Mouse (Mus musculus) layer of hippocampus, adult 8-10 months (tissue): ENCODE data around the gene Gpr137. TPM values are rescaled to one million over a fixed set of nuclear protein-coding genes. Genes with fewer than 3 reads are reported as not detected.
"Not testable (repeated sequence)": the region's sequence is repeated elsewhere in the genome, so short reads cannot be mapped to it uniquely, and the experiment has no call there.

ENCODE experiments used
- DNase-seq, 2 experiments: peaks; one replicate each; pipeline ENCODE4 v3.0.0; 2022; ENCODE audit warnings: low spot score in 2 of 2
- microRNA-seq, 2 experiments: library from miRNA; unstranded; fragments of <30 nt; microRNA quantifications; one replicate each; pipeline ENCODE4 v1.2.0; 2022
- total RNA-seq, 4 experiments: library from RNA; stranded (reverse); gene quantifications; 2 replicates each; pipeline ENCODE4 v1.2.4; 2022

Gene Gpr137
- total RNA-seq, 4 experiments from 2014 or later: 92.5 to 107 (median 104) TPM

- no peak for DNase-seq
Observed at GRCm38 (mm10) chr19:6907094-6907493, 35.2 kb downstream of the Gpr137 start.

GRCm38 (mm10) chr19:6906199-6906598, 36.1 kb downstream of the Gpr137 start:
- DNase-seq: no peak

- DNase-seq: no peak
Observed at GRCm38 (mm10) chr19:6905498-6906159, 36.7 kb downstream of the Gpr137 start.

DNA sequence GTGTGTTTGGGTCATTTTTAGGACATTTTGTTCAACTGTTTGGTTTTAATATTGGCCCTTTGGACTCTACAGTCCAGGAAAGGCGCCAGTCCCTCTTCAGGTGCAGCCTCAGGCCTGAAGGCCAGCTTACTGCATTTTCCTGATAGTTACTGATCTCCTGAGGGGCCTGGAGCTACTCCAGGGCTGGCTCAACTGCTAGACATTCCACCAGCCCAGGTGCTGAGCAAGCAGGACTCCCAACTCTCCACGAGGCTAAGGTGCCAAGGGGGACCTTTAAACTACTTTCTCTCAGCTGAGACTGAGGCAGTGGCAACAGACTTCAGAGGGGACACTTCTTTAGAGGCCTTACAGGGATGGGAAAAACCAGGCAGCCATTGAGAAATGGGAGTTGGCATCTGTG, 37.4 kb downstream of the Gpr137 start:
- no peak for DNase-seq

DNA sequence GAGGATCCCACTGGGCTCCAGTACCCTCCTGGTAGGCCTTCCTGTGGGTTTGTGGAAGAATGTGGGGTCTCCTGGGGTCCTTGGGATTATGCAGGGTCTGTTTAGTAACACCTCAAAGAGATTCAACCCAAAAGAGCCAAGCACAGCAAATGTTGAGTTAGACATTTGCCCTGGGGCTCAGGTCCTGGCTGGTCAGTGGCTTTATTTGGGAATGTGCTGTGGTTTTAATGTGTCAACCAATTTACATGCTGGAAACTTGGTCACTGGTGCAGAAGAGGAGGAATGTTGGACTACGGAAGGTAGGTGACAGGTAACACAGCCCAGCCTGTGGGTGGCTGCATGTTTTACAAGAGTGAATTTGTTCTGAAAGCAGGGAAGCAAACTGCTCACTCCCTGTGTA, 39.2 kb downstream of the Gpr137 start:
- DNase-seq: no peak

DNA sequence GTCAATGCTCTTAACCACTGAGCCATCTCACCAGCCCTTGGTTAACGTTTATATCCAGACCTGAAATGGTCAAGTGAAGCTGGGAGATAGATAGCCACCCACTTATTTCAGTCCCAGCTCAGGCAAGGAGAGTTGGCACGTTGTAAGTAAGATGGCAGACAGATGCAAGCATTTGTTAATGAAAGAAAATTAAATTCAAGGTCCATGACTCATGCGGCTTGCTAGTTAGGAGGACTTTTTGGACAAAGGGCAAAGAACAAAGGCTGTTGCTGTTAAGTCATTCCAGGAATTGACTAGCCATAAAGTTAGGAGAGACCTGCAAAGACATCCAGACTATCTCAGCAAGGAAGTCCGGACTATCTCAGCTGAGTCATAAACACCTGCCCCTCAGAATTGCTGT, 42.6 kb downstream of the Gpr137 start:
- DNase-seq: no peak

DNA sequence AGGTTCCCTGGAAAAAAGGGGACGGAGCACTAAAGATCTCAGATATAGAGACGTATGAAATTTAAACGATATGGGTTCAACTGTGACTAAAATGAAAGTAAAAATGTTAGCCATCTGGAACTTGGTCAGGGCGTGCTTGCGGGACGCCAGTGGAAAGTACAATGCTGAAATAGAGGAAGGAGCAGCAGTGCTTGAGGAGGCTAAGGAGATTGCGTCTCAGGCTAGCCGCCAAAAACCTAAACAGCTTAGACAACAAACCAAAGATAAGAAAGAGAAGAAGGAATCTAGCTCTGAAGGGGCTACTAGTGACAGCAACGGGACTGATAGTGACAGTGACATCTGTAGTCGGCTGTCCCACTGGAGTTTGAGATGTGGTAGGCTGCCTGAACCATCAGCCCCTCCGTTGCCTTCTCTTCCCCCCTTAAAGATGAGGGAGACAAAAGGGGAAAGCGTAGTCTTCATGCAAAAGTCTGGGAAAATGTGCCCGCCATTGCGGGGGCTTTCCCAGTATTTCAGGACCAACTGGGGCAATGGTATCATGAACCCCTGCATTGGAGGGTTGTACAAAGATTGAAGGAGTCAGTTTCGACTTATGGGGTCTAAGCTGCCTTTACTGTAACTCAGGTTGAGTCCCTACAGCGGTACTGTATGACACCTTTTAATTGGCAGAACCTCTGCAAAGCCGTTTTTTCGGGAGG, 46.5 kb downstream of the Gpr137 start:
- DNase-seq: not testable (repeated sequence)

DNA sequence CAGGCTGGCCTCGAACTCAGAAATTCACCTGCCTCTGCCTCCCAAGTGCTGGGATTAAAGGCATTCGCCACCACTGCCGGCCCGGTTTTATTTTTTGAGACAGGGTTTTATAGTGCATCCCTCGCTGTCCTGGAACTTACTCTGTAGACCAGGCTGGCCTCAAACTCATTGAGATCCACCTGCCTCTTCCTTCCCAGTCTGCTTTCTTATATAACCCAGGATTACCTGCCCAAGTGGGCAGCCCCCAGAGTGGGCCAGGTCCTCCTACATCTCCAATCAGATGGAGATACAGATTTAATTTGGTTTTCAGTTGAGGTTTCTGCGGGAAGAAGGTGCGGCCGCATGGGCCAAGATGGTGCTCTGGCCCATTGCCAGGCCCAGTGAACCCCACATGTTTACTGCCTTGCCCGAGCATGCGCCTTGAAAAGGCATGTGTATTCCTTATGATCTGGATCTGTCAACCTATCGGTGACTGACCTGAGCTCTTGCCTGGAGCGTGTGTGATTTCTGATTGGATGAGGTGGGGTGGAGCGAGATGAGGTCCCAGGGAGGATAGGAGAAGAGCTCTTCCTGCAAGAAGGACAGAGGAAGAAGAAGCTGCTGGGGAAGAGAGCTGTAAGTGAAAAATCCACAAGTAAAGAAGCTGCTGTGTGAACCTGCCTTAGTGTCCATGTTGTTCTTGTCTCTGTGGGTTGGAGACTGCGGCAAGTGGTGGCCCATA, 48.4 kb downstream of the Gpr137 start:
- no peak for DNase-seq

DNA sequence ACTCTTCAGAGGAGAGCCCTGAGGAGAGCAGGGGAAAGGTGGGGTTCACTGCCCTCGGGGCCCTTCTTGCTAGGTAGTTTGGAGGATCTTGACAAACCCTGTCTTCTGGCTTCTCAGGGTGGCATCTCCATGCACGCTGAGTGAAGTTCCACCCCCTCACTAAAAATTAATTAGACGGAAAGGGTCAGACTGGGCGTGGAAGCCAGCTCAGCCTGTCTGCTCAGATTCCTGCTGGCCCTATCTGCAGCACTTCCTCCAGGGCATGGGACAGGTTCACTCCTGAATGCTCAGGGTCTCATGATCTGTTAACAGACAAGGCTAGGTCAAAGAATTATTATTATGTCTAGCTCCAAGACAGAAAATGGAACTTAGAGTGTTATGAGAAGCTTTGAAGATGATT, 49.8 kb downstream of the Gpr137 start:
- no peak for DNase-seq

Small RNA genes lying within 50 kb of the gene (microRNA-seq; reads per million reads assigned to microRNA genes)
- gene Mir6990: 3.8 to 6.1 reads per million in 2 experiments

Other genes with a start within 250 kb of the Gpr137 start
- gene Rps6ka4, start 101.8 kb downstream of the Gpr137 start, total RNA-seq: 10 to 100 TPM; 33.7 to 42.9 (median 37.6) TPM
- gene Ccdc88b, start 84.3 kb downstream of the Gpr137 start, total RNA-seq: 10 to 100 TPM in 3 of 4 experiments, 1 to 10 TPM in 1; 7.5 to 17.4 (median 12.6) TPM
- 10 to 100 TPM; 40.3 to 53.0 (median 45.6) TPM for gene Trmt112, start 32.8 kb downstream of the Gpr137 start, total RNA-seq
- gene Prdx5, start 32.4 kb downstream of the Gpr137 start, total RNA-seq: 100 to 1,000 TPM; 279 to 406 (median 342) TPM
- gene Esrra, start 20.7 kb downstream of the Gpr137 start, total RNA-seq: 10 to 100 TPM; 54.2 to 76.0 (median 64.8) TPM
- 10 to 100 TPM; 10.4 to 11.4 (median 11.0) TPM for gene Catsperz, start 17.1 kb downstream of the Gpr137 start, total RNA-seq
- 10 to 100 TPM; 13.4 to 23.1 (median 15.8) TPM for gene Kcnk4, start 8.0 kb downstream of the Gpr137 start, total RNA-seq
- 10 to 100 TPM; 32.5 to 39.8 (median 37.3) TPM for gene Bad, start 619 bp downstream of the Gpr137 start, total RNA-seq
- gene Ppp1r14b, start 32.5 kb upstream of the Gpr137 start, total RNA-seq: 10 to 100 TPM; 55.4 to 81.1 (median 63.5) TPM
- gene Plcb3, start 34.0 kb upstream of the Gpr137 start, total RNA-seq: 10 to 100 TPM; 13.4 to 19.9 (median 18.0) TPM
- gene Fkbp2, start 38.0 kb upstream of the Gpr137 start, total RNA-seq: 100 to 1,000 TPM in 1 of 4 experiments, 10 to 100 TPM in 3; 63.5 to 104 (median 83.1) TPM
- 10 to 100 TPM; 80.4 to 93.8 (median 90.1) TPM for gene Vegfb, start 45.2 kb upstream of the Gpr137 start, total RNA-seq
- gene Dnajc4, start 50.1 kb upstream of the Gpr137 start, total RNA-seq: 10 to 100 TPM; 26.1 to 29.9 (median 29.5) TPM
- gene Nudt22, start 53.6 kb upstream of the Gpr137 start, total RNA-seq: 10 to 100 TPM; 13.7 to 17.4 (median 14.2) TPM
- 10 to 100 TPM; 16.5 to 20.8 (median 16.6) TPM for gene Trpt1, start 53.7 kb upstream of the Gpr137 start, total RNA-seq
- 10 to 100 TPM in 2 of 4 experiments, 1 to 10 TPM in 2; 3.7 to 17.8 (median 9.2) TPM for gene Fermt3, start 77.0 kb upstream of the Gpr137 start, total RNA-seq
- gene Stip1, start 97.5 kb upstream of the Gpr137 start, total RNA-seq: 100 to 1,000 TPM; 155 to 228 (median 191) TPM
- gene Macrod1, start 114.3 kb upstream of the Gpr137 start, total RNA-seq: 10 to 100 TPM; 19.2 to 21.4 (median 20.1) TPM
- gene Flrt1, start 163.2 kb upstream of the Gpr137 start, total RNA-seq: 10 to 100 TPM; 18.9 to 23.5 (median 21.5) TPM